Mouse (Mus musculus) Muller cell, postnatal 12 days (primary cell): Measurements from ENCODE around the gene Dynlt1b.
"Not testable (repeated sequence)": the region's sequence is repeated elsewhere in the genome, so short reads cannot be mapped to it uniquely, and the experiment has no call there.

Experiments used
- DNase-seq: peaks from one replicate; pipeline ENCODE4 v3.0.0-alpha.2; 2015; ENCODE audit errors: inconsistent ontology term

Gene Dynlt1b

DNA sequence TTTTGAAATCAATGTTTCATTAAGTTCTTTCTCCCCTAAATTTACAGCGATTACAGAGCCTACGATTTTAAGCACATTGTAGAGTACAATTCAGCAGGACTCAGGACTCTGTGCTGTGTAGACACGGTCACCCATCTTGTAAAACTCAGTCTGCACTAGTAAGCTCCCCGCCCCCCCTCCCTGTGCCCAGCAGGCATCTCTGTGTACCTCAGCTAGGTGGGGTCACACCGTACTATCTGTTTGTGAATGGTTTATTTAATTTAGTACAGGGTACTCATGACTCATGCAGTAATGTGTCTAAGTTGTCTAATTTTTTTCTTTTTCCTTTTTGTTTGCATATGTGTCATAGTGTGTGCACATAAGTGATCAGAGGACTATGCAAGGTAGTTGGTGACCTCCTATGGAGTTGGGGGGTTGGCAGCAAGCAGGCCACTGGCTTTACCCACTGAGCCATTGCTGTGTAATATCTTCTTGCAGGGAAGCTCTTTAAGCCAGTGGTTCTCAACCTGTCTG lies 31.2 kb downstream of the Dynlt1b start:
- DNase-seq: not testable (repeated sequence)

DNA sequence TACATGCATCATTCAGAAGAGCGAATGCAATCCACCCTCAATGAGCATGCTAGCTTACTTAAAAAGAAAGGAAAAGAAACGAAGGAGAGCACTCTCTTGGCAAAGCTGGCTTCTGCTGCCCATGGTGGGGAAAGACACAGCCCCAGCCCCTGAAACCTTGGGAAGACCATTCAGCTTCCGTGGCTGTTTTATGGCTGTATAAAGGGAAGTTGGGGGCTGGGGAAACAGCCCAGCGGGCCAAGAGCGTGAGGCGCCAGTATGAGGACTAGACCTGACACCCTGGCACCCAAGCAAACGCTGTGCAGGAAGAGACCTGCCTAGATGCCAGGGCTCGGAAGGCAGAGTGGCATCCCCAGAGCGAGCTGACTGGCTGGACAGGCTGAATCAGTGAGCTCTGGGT lies 35.8 kb downstream of the Dynlt1b start:
- DNase-seq: not testable (repeated sequence)

DNA sequence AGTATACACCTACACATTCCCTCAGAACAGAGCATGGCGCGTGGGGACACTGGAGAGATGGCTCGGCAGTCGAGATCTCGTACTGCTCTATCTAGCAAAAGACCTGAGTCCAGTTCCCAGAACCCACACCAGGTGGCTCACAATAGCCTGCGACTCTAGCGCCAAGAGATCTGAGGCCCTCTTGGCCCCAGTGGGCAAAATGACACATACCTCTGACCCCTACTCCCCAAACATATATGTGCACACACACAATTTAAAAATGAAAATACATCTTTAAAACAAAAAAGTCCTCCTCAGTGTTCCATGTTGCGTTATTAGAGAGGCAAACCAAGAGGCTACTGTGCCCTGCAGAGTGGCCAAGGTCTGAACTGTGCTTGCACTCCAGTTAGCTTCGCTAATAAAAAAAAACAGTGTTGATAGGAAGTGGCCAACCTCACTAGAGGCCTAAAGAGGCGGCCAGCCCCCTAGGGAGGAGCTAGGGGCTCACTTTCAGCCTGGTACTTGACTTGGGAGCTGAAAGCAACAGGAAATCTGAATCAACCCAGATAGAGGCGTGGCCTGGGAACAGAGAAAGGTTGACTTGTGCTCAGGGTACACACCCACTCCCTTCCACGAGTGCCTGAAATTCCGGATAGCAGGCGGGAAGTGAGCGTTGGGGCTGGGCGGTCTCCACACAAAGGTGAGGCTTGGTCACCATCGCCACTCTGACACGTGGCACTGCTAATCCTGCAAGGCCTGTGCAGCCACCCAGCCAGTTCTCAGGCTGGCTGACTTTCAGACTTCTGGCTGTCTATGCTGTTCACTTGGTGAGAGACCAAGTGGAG lies 37.9 kb downstream of the Dynlt1b start:
- not testable (repeated sequence) for DNase-seq

DNA sequence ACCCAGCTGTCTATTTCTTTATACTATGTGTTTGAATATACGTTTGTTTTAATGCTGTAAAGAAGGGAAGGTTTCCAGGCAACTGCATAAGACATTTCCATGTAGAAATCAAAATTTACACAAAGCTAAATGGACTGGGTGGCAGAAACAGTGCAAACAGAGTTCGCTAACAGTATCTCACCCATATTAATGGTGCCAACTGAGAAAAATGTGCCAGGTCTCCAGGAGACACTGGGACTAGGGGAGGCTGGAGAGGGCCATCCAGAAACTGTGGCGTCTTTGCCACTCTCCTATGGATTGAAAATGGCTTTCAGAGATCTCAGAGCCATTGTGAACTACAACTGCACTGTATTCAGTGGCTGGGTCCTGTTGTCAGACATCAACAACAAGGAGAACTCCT lies 40.1 kb downstream of the Dynlt1b start:
- DNase-seq: not testable (repeated sequence)

DNA sequence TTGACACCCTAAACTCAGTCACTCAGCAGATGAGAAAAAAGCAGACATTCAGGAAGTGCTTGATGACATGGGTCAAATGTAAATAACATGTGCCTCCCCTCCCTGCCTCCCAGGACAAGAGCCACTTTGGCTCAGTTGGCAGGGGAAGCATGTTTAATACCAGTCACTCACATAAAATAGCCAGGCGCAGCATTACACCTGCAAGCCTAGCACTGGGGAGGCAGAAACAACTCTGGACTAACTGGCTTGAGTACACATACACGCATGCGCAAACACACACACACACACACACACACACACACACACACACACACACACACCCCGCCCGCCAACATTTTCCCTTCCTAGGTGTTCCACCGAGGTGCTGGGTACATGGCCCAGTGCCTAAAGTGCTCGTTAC lies 40.8 kb downstream of the Dynlt1b start:
- DNase-seq: not testable (repeated sequence)

DNA sequence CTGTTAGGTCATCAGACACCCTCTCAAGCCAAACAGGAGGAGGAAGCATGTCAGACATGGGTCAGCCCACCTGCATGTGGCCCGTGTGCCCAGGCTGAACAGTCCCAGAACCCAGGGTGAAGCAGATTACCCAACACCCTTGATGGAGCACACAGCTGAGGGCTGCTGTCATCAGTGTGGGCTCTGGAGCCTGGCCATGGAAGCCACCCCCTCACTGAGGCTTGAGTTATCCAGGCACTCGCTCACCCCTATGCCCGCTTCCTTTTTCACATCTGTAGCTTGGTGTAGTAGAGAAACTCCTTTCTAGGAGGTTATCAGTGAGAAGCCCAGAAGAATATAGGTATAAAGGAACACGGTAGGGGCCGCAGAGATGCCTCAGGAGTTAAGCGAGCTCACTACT lies 45.4 kb downstream of the Dynlt1b start:
- DNase-seq: not testable (repeated sequence)

DNA sequence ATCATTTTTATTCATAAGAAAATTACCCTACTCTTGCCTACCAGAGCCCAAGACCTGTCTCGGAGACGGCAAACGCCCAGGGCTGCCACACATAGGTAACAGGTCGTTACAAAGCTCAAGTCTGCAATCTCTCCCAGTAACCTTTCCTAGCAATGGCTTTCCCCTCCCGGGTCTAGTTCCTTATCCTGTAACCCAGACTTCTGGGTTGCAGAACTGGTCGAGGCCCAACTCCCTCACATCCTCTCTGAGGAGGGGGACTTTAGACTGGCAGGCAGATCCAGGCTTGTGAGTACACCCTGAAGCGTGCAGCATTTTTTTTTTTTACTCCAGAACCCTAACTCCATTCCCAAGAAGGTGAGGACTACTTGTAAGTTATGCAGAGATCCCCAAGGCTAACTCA lies 46.0 kb downstream of the Dynlt1b start:
- not testable (repeated sequence) for DNase-seq

DNA sequence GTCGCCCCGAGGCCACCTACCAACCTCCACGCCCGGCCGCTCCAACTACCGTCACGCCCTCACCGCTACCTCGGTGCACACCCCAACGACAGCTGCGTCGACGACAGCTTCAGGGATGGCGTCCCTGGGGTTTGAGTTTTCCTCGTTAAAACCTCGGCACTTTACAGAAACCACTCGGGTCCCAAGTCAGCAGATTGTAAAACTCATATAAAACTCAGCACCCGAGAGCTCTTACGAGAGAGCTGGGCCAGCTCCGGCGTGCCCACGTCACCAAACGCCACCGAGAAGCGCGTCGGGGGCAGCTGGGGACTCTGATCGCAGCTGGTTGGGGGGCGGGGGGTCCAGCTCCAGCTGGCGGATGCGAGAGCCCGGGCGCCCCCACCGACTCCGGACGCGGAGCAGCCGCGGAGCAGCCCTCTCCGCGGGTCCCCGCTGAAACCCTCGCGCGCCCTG lies 46.6 kb downstream of the Dynlt1b start:
- peak; percentile 63 for DNase-seq

DNA sequence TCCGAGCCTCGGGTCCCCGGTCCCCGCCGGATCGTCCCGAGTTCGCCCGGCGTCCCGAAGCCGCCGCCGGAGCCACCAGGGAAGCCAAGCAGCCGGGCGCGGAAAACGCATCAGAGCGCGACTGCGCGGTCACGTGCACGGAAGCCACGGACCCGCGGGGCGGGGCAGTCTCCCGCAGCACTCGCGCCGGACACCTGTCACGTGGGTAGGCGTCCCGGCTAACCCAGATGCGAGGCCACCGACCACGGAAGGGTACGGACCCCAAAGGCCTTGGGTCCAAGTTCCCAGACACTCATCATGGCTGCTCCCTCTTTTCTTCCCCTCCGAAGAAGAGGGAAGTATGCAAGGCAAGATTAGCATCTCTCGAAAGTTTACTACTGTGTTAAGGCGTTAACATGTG lies 47.1 kb downstream of the Dynlt1b start:
- peak; percentile 36 for DNase-seq

DNA sequence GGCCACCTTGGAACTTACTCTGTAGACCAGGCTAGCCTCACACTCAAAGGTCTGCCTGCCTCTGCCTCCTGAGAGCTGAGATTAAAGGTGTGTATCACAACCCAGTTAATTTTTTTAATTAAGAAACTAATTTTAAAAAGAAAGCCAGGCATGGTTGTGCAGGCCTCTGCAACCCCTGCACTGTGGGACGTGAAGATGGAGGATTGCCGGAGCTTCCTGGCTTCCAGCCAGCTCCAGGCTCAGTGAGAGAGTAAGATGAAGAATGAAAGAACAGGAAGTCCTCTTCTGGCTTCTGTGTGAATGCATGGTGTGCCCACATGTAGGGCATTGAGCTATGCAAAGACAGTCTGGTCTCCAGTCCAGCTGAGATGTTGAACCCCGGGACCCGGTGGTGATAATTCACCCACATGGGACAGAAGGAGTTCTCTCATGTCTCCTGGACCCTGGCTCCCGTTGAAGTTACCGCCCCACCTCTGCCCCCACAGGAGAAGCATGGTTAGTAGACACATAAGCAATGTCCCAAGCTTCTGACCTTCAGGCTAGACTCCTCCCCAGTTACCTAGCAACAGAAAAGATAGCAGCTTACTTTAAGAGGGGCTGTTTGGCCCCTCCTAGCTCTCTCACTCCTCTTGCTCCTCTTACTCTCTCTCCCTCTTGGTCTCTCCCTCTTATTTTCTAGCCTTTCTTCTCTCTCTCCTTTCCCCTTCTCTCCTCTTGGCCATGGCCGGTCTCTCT lies 51.1 kb downstream of the Dynlt1b start:
- not testable (repeated sequence) for DNase-seq

DNA sequence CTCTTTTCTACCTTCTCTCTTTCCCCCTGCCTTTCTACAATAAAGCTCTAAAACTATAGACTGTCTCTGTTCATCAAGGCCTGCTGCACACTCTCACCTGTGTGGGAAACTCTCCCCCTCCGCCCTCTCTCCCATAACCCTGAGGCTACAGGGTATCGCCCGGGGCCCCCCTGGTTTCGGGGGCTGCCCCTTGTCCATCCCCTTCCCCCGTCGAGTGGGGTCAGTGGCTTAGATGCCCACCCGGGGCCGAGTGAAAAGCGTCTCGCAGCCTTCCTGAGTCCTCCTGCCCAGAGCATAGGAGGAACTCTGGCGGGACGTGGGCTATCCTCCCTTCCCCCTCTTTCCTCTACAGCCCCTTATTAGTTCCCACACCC lies 51.7 kb downstream of the Dynlt1b start:
- DNase-seq: not testable (repeated sequence)

DNA sequence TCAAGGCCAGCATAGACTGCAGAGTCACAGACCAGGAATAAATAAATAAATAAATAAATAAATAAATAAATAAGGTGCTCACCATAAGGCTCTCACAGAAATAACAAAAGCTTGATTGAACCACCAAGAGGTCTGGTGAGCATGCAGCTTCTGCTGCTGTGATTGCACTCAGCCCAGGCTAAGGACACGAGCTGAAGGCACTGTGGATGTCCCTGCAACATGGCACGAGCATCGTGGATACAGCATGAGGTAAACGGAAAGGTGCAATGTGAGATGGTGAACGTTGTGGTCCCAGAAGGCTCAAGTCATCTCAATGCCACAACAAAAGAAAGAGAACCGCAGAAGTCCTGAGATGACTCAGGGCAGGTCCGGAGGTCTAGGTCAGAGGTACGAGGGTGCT lies 52.3 kb downstream of the Dynlt1b start:
- not testable (repeated sequence) for DNase-seq
